Comparison of ENCODE assay signal across 8 mouse cellular contexts in the genomic region with DNA sequence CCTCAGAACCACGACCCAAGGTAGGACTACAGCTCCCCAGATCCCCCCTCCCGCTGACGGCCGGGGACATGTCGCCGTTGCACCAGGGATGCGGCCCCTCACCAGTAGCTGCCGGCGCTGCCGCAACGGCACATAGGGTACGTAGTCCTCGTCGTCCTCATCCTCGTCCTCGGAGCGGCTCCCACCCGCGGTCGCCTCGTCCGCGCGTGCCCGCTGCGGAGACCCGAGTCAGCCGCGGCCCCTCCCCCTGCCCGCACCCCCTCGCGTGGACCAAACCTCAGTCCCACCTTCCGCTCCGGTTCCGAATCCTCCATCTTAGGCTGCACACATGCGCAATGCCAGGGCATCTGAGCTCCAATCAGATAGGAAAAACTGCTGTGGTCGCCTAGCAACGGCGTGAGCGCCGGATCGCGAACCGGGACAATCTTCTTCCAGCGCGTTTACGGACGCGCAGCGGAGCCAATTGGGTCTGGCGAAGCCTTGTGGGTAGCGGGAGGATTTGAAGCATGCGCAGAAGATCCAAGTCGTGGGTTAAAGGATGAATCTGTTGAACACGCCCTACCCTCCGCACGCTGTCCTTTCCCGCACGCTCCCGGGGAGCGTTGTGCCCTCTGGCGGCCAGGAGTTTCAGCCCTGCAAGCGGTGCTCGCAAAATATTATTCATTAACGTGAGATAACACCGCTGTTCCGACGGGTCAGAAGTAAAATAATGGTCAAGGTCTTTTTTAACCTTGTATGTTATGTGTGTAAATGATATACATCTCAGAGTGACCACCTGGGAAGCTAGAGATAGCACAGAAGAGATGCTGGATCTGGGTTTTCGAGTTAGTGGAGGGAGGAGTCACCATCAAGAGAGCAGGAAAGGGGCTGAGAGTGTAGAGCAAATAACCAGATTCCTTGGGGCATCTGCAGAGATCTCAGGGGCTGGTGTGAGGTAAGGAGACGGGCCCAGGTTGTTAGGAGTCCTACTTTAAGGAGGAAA. TPM values are rescaled to one million over a fixed set of nuclear protein-coding genes. Genes with fewer than 3 reads are reported as not detected.
DNase-seq lines count a peak whose midpoint lies in the region; ATAC-seq and TF ChIP-seq lines count a peak whose summit lies in the region.

A gene (minus strand): TSS at position 465 of the 982 bp plus-strand sequence.

- WGBS in forebrain, embryonic 13.5 days = under 1% methylated on average over 70 of the region's 70 CpGs
- WGBS in large intestine, adult 2 months = 1% methylated on average over 70 of the region's 70 CpGs
- WGBS in liver, postnatal 0 days (ENCODE audit: insufficient replicate concordance) = under 1% methylated on average over 70 of the region's 70 CpGs
- WGBS in neural tube, embryonic 14.5 days = 1% methylated on average over 64 of the region's 70 CpGs

- H3K9ac ChIP-seq in ES-Bruce4 (ENCODE audit: low read depth, poor library complexity, severe bottlenecking) = peak within 1 kb of the TSS; percentile 48
- peak within 1 kb of the TSS; percentile 89 for H3K9ac ChIP-seq in forebrain, embryonic 13.5 days
- peak within 1 kb of the TSS; percentile 82 for H3K9ac ChIP-seq in liver, postnatal 0 days (replicated peaks)
- H3K9ac ChIP-seq in neural tube, embryonic 14.5 days (replicated peaks; ENCODE audit: low read depth, low read length) = peak within 1 kb of the TSS; percentile 80

- H3K27me3 ChIP-seq in ES-Bruce4 (ENCODE audit: control insufficient read depth, insufficient read depth, low read length, poor library complexity, severe bottlenecking) = no peaks in the 10 kb centered on the region
- H3K27me3 ChIP-seq in forebrain, embryonic 13.5 days = no peaks in the 10 kb centered on the region
- no peaks in the 10 kb centered on the region for H3K27me3 ChIP-seq in liver, postnatal 0 days (ENCODE audit: insufficient read depth, low read length)
- no peaks in the 10 kb centered on the region for H3K27me3 ChIP-seq in neural tube, embryonic 14.5 days (ENCODE audit: control insufficient read depth, insufficient read depth, low read length)

- TF ChIP-seq EP300 in ES-Bruce4 (IDR thresholded peaks at IDR 0.05; ENCODE audit: insufficient read depth, low read depth, low read length) = 0 out of 2 replicates have a peak, but pooled peaks have one; percentile 8
- peak; percentile 73 for TF ChIP-seq EP300 in liver, postnatal 0 days (IDR thresholded peaks at IDR 0.05; ENCODE audit: low read depth)

- no peaks in the 10 kb centered on the region for H3K4me1 ChIP-seq in ES-Bruce4 (ENCODE audit: control insufficient read depth, insufficient read depth, low read length)
- H3K4me1 ChIP-seq in forebrain, embryonic 13.5 days = peaks cover 13% of the 10 kb centered on the region
- peaks cover 15% of the 10 kb centered on the region for H3K4me1 ChIP-seq in liver, postnatal 0 days (ENCODE audit: insufficient read depth)
- peaks cover 9% of the 10 kb centered on the region for H3K4me1 ChIP-seq in neural tube, embryonic 14.5 days (ENCODE audit: control insufficient read depth, insufficient read depth, low read length)

- peak; percentile 92 for ATAC-seq in cerebellum, adult (ENCODE audit: insufficient number of reproducible peaks, low FRiP score, low TSS enrichment)
- peak; percentile 98 for ATAC-seq in forebrain, embryonic 13.5 days
- ATAC-seq in liver, postnatal 0 days = peak; percentile 99
- ATAC-seq in neural tube, embryonic 14.5 days (ENCODE audit: low read depth) = peak; percentile 98

- intact Hi-C loops in heart, postnatal 10 days (cut with DNase I) = loop anchor here (5.0 kb wide), 1 partner anchor 129 kb away; no protein-coding TSS in a partner anchor

- peak within 1 kb of the TSS; percentile 99 for H3K4me2 ChIP-seq in forebrain, embryonic 13.5 days
- H3K4me2 ChIP-seq in liver, postnatal 0 days (ENCODE audit: low read depth, low read length) = peak within 1 kb of the TSS; percentile 90
- H3K4me2 ChIP-seq in neural tube, embryonic 14.5 days (ENCODE audit: low read depth, low read length) = peak within 1 kb of the TSS; percentile 89

- peak; percentile 100 for DNase-seq in heart, postnatal 10 days
- peak; percentile 89 for DNase-seq in large intestine, adult 2 months (ENCODE audit: low read depth, low spot score)
- peak; percentile 98 for DNase-seq in liver, postnatal 0 days
- peak; percentile 97 for DNase-seq in testis, postnatal 10 days (ENCODE audit: low spot score)

- TF ChIP-seq POLR2A in ES-Bruce4 (IDR thresholded peaks at IDR 0.05; ENCODE audit: insufficient read depth, low read length) = no peak

- H3K9me3 ChIP-seq in ES-Bruce4 (replicated peaks; ENCODE audit: control insufficient read depth, insufficient read depth, low read length, poor library complexity, severe bottlenecking) = no peaks in the 10 kb centered on the region
- H3K9me3 ChIP-seq in forebrain, embryonic 13.5 days (replicated peaks) = no peaks in the 10 kb centered on the region
- no peaks in the 10 kb centered on the region for H3K9me3 ChIP-seq in liver, postnatal 0 days (ENCODE audit: low read length)
- H3K9me3 ChIP-seq in neural tube, embryonic 14.5 days (ENCODE audit: control insufficient read depth, low read length) = no peaks in the 10 kb centered on the region

- TF ChIP-seq CTCF in ES-Bruce4 (IDR thresholded peaks at IDR 0.05; ENCODE audit: low read depth, low read length) = peak; percentile 88
- TF ChIP-seq CTCF in liver, postnatal 0 days (IDR thresholded peaks at IDR 0.05; ENCODE audit: low read depth) = peak; percentile 98

- H3K4me3 ChIP-seq in ES-Bruce4 (ENCODE audit: low read depth, low read length) = peak within 1 kb of the TSS; percentile 83
- peak within 1 kb of the TSS; percentile 84 for H3K4me3 ChIP-seq in forebrain, embryonic 13.5 days
- peak within 1 kb of the TSS; percentile 97 for H3K4me3 ChIP-seq in liver, postnatal 0 days (ENCODE audit: low read depth, low read length)
- peak within 1 kb of the TSS; percentile 78 for H3K4me3 ChIP-seq in neural tube, embryonic 14.5 days (ENCODE audit: low read depth, low read length)

- no peak within 1 kb of the TSS for H3K27ac ChIP-seq in ES-Bruce4 (ENCODE audit: insufficient read depth, low read length)
- H3K27ac ChIP-seq in forebrain, embryonic 13.5 days = peak within 1 kb of the TSS; percentile 71
- peak within 1 kb of the TSS; percentile 44; the same call in 1 of the 2 replicates for H3K27ac ChIP-seq in liver, postnatal 0 days (ENCODE audit: low read depth)
- peak within 1 kb of the TSS; percentile 75 for H3K27ac ChIP-seq in neural tube, embryonic 14.5 days (ENCODE audit: low read depth, low read length)

- H3K36me3 ChIP-seq in ES-Bruce4 (ENCODE audit: control insufficient read depth, insufficient read depth, low read length, poor library complexity, severe bottlenecking) = peaks cover 27% of the 10 kb centered on the region
- H3K36me3 ChIP-seq in forebrain, embryonic 13.5 days (ENCODE audit: poor library complexity, severe bottlenecking) = peaks cover 79% of the 10 kb centered on the region
- peaks cover 50% of the 10 kb centered on the region for H3K36me3 ChIP-seq in liver, postnatal 0 days (replicated peaks; ENCODE audit: insufficient read depth, low read length)
- H3K36me3 ChIP-seq in neural tube, embryonic 14.5 days (ENCODE audit: control insufficient read depth, insufficient read depth, low read length) = peaks cover 46% of the 10 kb centered on the region

RNA-seq across cellular contexts. Expression of the gene that starts here (rescaled TPM):
- polyA plus RNA-seq in ES-Bruce4 (2011; ENCODE audit: insufficient read depth, insufficient read length, low read depth, missing spikeins) = 55.2 and 63.9 TPM in 2 replicates
- polyA plus RNA-seq in forebrain, embryonic 13.5 days (2015; fragmentation: Nextera tagmentation; extraction: Ambion mirVana) = 67.3 and 72.1 TPM in 2 replicates
- 10 to 100 TPM; 17.5 to 18.2 TPM for total RNA-seq in heart, postnatal 10 days (2021)
- 48.3 and 53.7 TPM in 2 replicates for polyA plus RNA-seq in large intestine, adult 2 months (2012; rRNA removed)
- polyA plus RNA-seq in liver, postnatal 0 days (2015; fragmentation: Nextera tagmentation; extraction: Ambion mirVana) = 17.0 and 17.2 TPM in 2 replicates
- 51.3 and 54.1 TPM in 2 replicates for polyA plus RNA-seq in neural tube, embryonic 14.5 days (2014; fragmentation: Nextera tagmentation; extraction: Ambion mirVana)
